Mouse (Mus musculus) left cerebral cortex, postnatal 14 days (tissue): ENCODE measurements at regions not wholly inside any gene's neighbourhood (a gene's known extent, or its start where the extent isn't known, plus 50 kb on each side); places are given as distances from the start of the nearest gene placed in this dataset.

Experiments used
- DNase-seq, 2 experiments: peaks; one replicate each; pipeline ENCODE4 v3.0.0; 2021 to 2022; ENCODE audit warnings: low spot score in 2 of 2, mixed read lengths in 1 of 2
- intact Hi-C: fragments of 180-260 bp; cut with DNase I; formaldehyde crosslinking; loops from one replicate; pipeline ENCODE4 v1.15.1; 2025

GRCm38 (mm10) chr14:74529368-74529951, 111.2 kb upstream of the Htr2a start:
- DNase-seq, result peak in 1 of 2 experiments; percentile 17
- intact Hi-C loops, result no loop called here

GRCm38 (mm10) chr14:74538187-74538586, 102.5 kb upstream of the Htr2a start:
- peak; percentile 41 to 70 for DNase-seq

GRCm38 (mm10) chr14:74544028-74544427, 96.6 kb upstream of the Htr2a start:
- DNase-seq, result no peak
- intact Hi-C loops, result no loop called here

More at GRCm38 (mm10) chr14:74538187-74538586, 102.5 kb upstream of the Htr2a start:
- intact Hi-C loops, result no loop called here

- intact Hi-C loops, result no loop called here
- no peak for DNase-seq
Measured at GRCm38 (mm10) chr14:74551091-74551490, 89.5 kb upstream of the Htr2a start.

GRCm38 (mm10) chr14:74553636-74554035, 87.0 kb upstream of the Htr2a start:
- intact Hi-C loops, result no loop called here
- no peak for DNase-seq

GRCm38 (mm10) chr14:74558359-74558758, 82.3 kb upstream of the Htr2a start:
- intact Hi-C loops, result no loop called here

More at GRCm38 (mm10) chr14:74558359-74558758, 82.3 kb upstream of the Htr2a start:
- no peak for DNase-seq
